ENCODE assay signal across 8 mouse cellular contexts in genomic region chr4:141735206-141735560, GRCm38 (mm10). TPM values are rescaled to one million over a fixed set of nuclear protein-coding genes. Genes with fewer than 3 reads are reported as not detected.
DNase-seq lines count a peak whose midpoint lies in the region; ATAC-seq lines count a peak whose summit lies in the region.

No protein-coding gene starts in this region.

- intact Hi-C loops in left cerebral cortex, postnatal 14 days (cut with DNase I) = no loop called here

- H3K4me3 ChIP-seq in kidney, embryonic 16.5 days (ENCODE audit: low read length) = peak overlapping the region; percentile 44
- peak overlapping the region; percentile 37 for H3K4me3 ChIP-seq in embryonic facial prominence, embryonic 11.5 days (ENCODE audit: low read depth, low read length)
- peak overlapping the region; percentile 49 for H3K4me3 ChIP-seq in hindbrain, embryonic 15.5 days
- peak overlapping the region; percentile 44 for H3K4me3 ChIP-seq in midbrain, embryonic 16.5 days (ENCODE audit: low read depth, low read length)

- H3K27ac ChIP-seq in kidney, embryonic 16.5 days (ENCODE audit: low read length) = no peak overlapping the region
- H3K27ac ChIP-seq in embryonic facial prominence, embryonic 11.5 days (replicated peaks; ENCODE audit: low read depth, low read length) = no peak overlapping the region
- H3K27ac ChIP-seq in hindbrain, embryonic 15.5 days (replicated peaks) = peak overlapping the region; percentile 67
- peak overlapping the region; percentile 58 for H3K27ac ChIP-seq in midbrain, embryonic 16.5 days (ENCODE audit: low read length)

- no peak for ATAC-seq in kidney, embryonic 16.5 days (ENCODE audit: low FRiP score, low TSS enrichment)
- ATAC-seq in embryonic facial prominence, embryonic 11.5 days (replicated peaks; ENCODE audit: insufficient number of reproducible peaks, low FRiP score, low TSS enrichment, low read depth) = no peak
- ATAC-seq in hindbrain, embryonic 15.5 days (ENCODE audit: low FRiP score, low read depth) = no peak; the same call in 1 of the 2 replicates
- no peak for ATAC-seq in midbrain, embryonic 16.5 days
- no peak for ATAC-seq in monocyte, adult 5-6 weeks (replicated peaks; ENCODE audit: insufficient number of reproducible peaks, low FRiP score, low TSS enrichment, poor library complexity, severe bottlenecking)

- no peaks in the 10 kb centered on the region for H3K36me3 ChIP-seq in kidney, embryonic 16.5 days (ENCODE audit: insufficient read depth, low read length)
- no peaks in the 10 kb centered on the region for H3K36me3 ChIP-seq in embryonic facial prominence, embryonic 11.5 days (replicated peaks; ENCODE audit: control insufficient read depth, insufficient read depth, low read depth, low read length)
- H3K36me3 ChIP-seq in hindbrain, embryonic 15.5 days = no peaks in the 10 kb centered on the region
- no peaks in the 10 kb centered on the region for H3K36me3 ChIP-seq in midbrain, embryonic 16.5 days (ENCODE audit: control insufficient read depth, insufficient read depth, low read length)

- H3K4me2 ChIP-seq in kidney, embryonic 16.5 days (replicated peaks; ENCODE audit: low read depth, low read length) = peak overlapping the region; percentile 60
- H3K4me2 ChIP-seq in embryonic facial prominence, embryonic 11.5 days (ENCODE audit: low read depth, low read length) = peak overlapping the region; percentile 62
- H3K4me2 ChIP-seq in hindbrain, embryonic 15.5 days = peak overlapping the region; percentile 91
- peak overlapping the region; percentile 86 for H3K4me2 ChIP-seq in midbrain, embryonic 16.5 days (ENCODE audit: low read length)

- no peak overlapping the region for H3K9ac ChIP-seq in kidney, embryonic 16.5 days (replicated peaks; ENCODE audit: low read length)
- peak overlapping the region; percentile 65 for H3K9ac ChIP-seq in embryonic facial prominence, embryonic 11.5 days (replicated peaks; ENCODE audit: low read length)
- peak overlapping the region; percentile 52 for H3K9ac ChIP-seq in hindbrain, embryonic 15.5 days
- peak overlapping the region; percentile 59; the same call in 1 of the 2 replicates for H3K9ac ChIP-seq in midbrain, embryonic 16.5 days (ENCODE audit: low read depth, low read length)

- 0 out of 2 replicates have a peak, but pooled peaks cover 3% of the 10 kb centered on the region for H3K4me1 ChIP-seq in kidney, embryonic 16.5 days (ENCODE audit: insufficient read depth, low read length)
- H3K4me1 ChIP-seq in embryonic facial prominence, embryonic 11.5 days (ENCODE audit: control insufficient read depth, insufficient read depth, low read length) = 0 out of 2 replicates have a peak, but pooled peaks cover 2% of the 10 kb centered on the region
- peaks cover 13% of the 10 kb centered on the region for H3K4me1 ChIP-seq in hindbrain, embryonic 15.5 days (replicated peaks)
- peaks cover 9% of the 10 kb centered on the region; the same call in 1 of the 2 replicates for H3K4me1 ChIP-seq in midbrain, embryonic 16.5 days (ENCODE audit: control insufficient read depth, insufficient read depth, low read length)

- 27% methylated on average over 9 of the region's 9 CpGs for WGBS in kidney, embryonic 16.5 days
- WGBS in embryonic facial prominence, embryonic 11.5 days = 26% methylated on average over 9 of the region's 9 CpGs
- WGBS in hindbrain, embryonic 15.5 days = 26% methylated on average over 9 of the region's 9 CpGs
- WGBS in midbrain, embryonic 16.5 days = 22% methylated on average over 9 of the region's 9 CpGs

- H3K27me3 ChIP-seq in kidney, embryonic 16.5 days (ENCODE audit: insufficient read depth, low read length) = no peaks in the 10 kb centered on the region
- no peaks in the 10 kb centered on the region for H3K27me3 ChIP-seq in embryonic facial prominence, embryonic 11.5 days (ENCODE audit: control insufficient read depth, insufficient read depth, low read length)
- no peaks in the 10 kb centered on the region for H3K27me3 ChIP-seq in hindbrain, embryonic 15.5 days
- H3K27me3 ChIP-seq in midbrain, embryonic 16.5 days (ENCODE audit: control insufficient read depth, insufficient read depth, low read depth, low read length) = no peaks in the 10 kb centered on the region

- DNase-seq in kidney, postnatal 10 days = no peak
- no peak for DNase-seq in embryonic facial prominence, embryonic 11.5 days (ENCODE audit: low spot score)
- no peak for DNase-seq in left cerebral cortex, postnatal 14 days (ENCODE audit: low spot score in 2 of 2)
- no peak for DNase-seq in embryo, embryonic 10 days (ENCODE audit: low spot score)

- H3K9me3 ChIP-seq in kidney, embryonic 16.5 days (ENCODE audit: low read length) = no peaks in the 10 kb centered on the region
- no peaks in the 10 kb centered on the region for H3K9me3 ChIP-seq in embryonic facial prominence, embryonic 11.5 days (replicated peaks; ENCODE audit: control insufficient read depth, low read length)
- no peaks in the 10 kb centered on the region for H3K9me3 ChIP-seq in hindbrain, embryonic 15.5 days
- no peaks in the 10 kb centered on the region for H3K9me3 ChIP-seq in midbrain, embryonic 16.5 days (replicated peaks; ENCODE audit: control insufficient read depth, low read length, poor library complexity, severe bottlenecking)

RNA-seq across cellular contexts. Expression of gene Agmat, which starts 11.3 kb away (rescaled TPM):
- 1.7 and 2.0 TPM in 2 replicates for polyA plus RNA-seq in kidney, embryonic 16.5 days (2015; fragmentation: Nextera tagmentation; extraction: Ambion mirVana)
- polyA plus RNA-seq in embryonic facial prominence, embryonic 11.5 days (2014; fragmentation: Nextera tagmentation; extraction: Ambion mirVana) = 0.20 TPM in 1 of 2 replicates, not detected in the other
- polyA plus RNA-seq in hindbrain, embryonic 15.5 days (2015; fragmentation: Nextera tagmentation; extraction: Ambion mirVana) = 0.14 and 0.21 TPM in 2 replicates
- not detected in 2 replicates for polyA plus RNA-seq in midbrain, embryonic 16.5 days (2015; fragmentation: Nextera tagmentation; extraction: Ambion mirVana)
- under 1 TPM in 1 of 2 experiments, not detected in 1; 0.40 TPM for total RNA-seq in left cerebral cortex, postnatal 14 days (2021)
- not detected in 3 replicates for total RNA-seq in monocyte, adult 5-6 weeks (2017)

RNA-seq across cellular contexts. Expression of gene Ddi2, which starts 12.0 kb away (rescaled TPM):
- polyA plus RNA-seq in kidney, embryonic 16.5 days (2015; fragmentation: Nextera tagmentation; extraction: Ambion mirVana) = 19.1 and 20.9 TPM in 2 replicates
- polyA plus RNA-seq in embryonic facial prominence, embryonic 11.5 days (2014; fragmentation: Nextera tagmentation; extraction: Ambion mirVana) = 17.9 and 19.8 TPM in 2 replicates
- 13.8 and 15.1 TPM in 2 replicates for polyA plus RNA-seq in hindbrain, embryonic 15.5 days (2015; fragmentation: Nextera tagmentation; extraction: Ambion mirVana)
- 10.0 and 12.6 TPM in 2 replicates for polyA plus RNA-seq in midbrain, embryonic 16.5 days (2015; fragmentation: Nextera tagmentation; extraction: Ambion mirVana)
- total RNA-seq in left cerebral cortex, postnatal 14 days (2021) = 10 to 100 TPM; 32.5 to 33.6 TPM
- total RNA-seq in monocyte, adult 5-6 weeks (2017) = 31.1 to 45.0 TPM (median 34.8 TPM) in 3 replicates

RNA-seq across cellular contexts. Expression of gene Rsc1a1, which starts 49.8 kb away (rescaled TPM):
- polyA plus RNA-seq in kidney, embryonic 16.5 days (2015; fragmentation: Nextera tagmentation; extraction: Ambion mirVana) = 0.62 TPM in 1 of 2 replicates, not detected in the other
- polyA plus RNA-seq in embryonic facial prominence, embryonic 11.5 days (2014; fragmentation: Nextera tagmentation; extraction: Ambion mirVana) = 3.2 TPM in 1 of 2 replicates, not detected in the other
- polyA plus RNA-seq in hindbrain, embryonic 15.5 days (2015; fragmentation: Nextera tagmentation; extraction: Ambion mirVana) = 0.51 TPM in 1 of 2 replicates, not detected in the other
- polyA plus RNA-seq in midbrain, embryonic 16.5 days (2015; fragmentation: Nextera tagmentation; extraction: Ambion mirVana) = 1.7 TPM in 1 of 2 replicates, not detected in the other
- not detected for total RNA-seq in left cerebral cortex, postnatal 14 days (2021)
- total RNA-seq in monocyte, adult 5-6 weeks (2017) = 7.4 TPM in 1 of 3 replicates, not detected in the others

RNA-seq across cellular contexts. Expression of gene Dnajc16, which starts 55.5 kb away (rescaled TPM):
- polyA plus RNA-seq in kidney, embryonic 16.5 days (2015; fragmentation: Nextera tagmentation; extraction: Ambion mirVana) = 5.4 and 5.8 TPM in 2 replicates
- polyA plus RNA-seq in embryonic facial prominence, embryonic 11.5 days (2014; fragmentation: Nextera tagmentation; extraction: Ambion mirVana) = 4.0 and 4.3 TPM in 2 replicates
- 5.5 and 6.8 TPM in 2 replicates for polyA plus RNA-seq in hindbrain, embryonic 15.5 days (2015; fragmentation: Nextera tagmentation; extraction: Ambion mirVana)
- polyA plus RNA-seq in midbrain, embryonic 16.5 days (2015; fragmentation: Nextera tagmentation; extraction: Ambion mirVana) = 6.6 and 7.3 TPM in 2 replicates
- total RNA-seq in left cerebral cortex, postnatal 14 days (2021) = 10 to 100 TPM; 30.5 to 30.7 TPM
- total RNA-seq in monocyte, adult 5-6 weeks (2017) = 5.1 to 7.6 TPM (median 6.4 TPM) in 3 replicates

RNA-seq across cellular contexts. Expression of gene Casp9, which starts 58.2 kb away (rescaled TPM):
- 30.2 and 31.8 TPM in 2 replicates for polyA plus RNA-seq in kidney, embryonic 16.5 days (2015; fragmentation: Nextera tagmentation; extraction: Ambion mirVana)
- 13.3 and 14.1 TPM in 2 replicates for polyA plus RNA-seq in embryonic facial prominence, embryonic 11.5 days (2014; fragmentation: Nextera tagmentation; extraction: Ambion mirVana)
- 20.8 and 23.0 TPM in 2 replicates for polyA plus RNA-seq in hindbrain, embryonic 15.5 days (2015; fragmentation: Nextera tagmentation; extraction: Ambion mirVana)
- 20.7 and 21.7 TPM in 2 replicates for polyA plus RNA-seq in midbrain, embryonic 16.5 days (2015; fragmentation: Nextera tagmentation; extraction: Ambion mirVana)
- total RNA-seq in left cerebral cortex, postnatal 14 days (2021) = 10 to 100 TPM; 19.4 to 21.8 TPM
- total RNA-seq in monocyte, adult 5-6 weeks (2017) = 23.4 to 41.6 TPM (median 39.5 TPM) in 3 replicates

Comparison
In these comparisons a context has a peak if more than half of its experiments do, and no peak if none do; other contexts are left out.
1. H3K27ac ChIP-seq: peak in hindbrain, embryonic 15.5 days (single experiment) and midbrain, embryonic 16.5 days (single experiment); none in kidney, embryonic 16.5 days (single experiment) and embryonic facial prominence, embryonic 11.5 days (single experiment).
2. Peak in every context shown above with its lines, with median percentiles within 50 percentile points of each other: H3K4me2 ChIP-seq and H3K4me3 ChIP-seq.